Mouse (Mus musculus): ENCODE measurements at regions not wholly inside any gene's neighbourhood (a gene's known extent, or its start where the extent isn't known, plus 50 kb on each side); places are given as distances from the start of the nearest gene placed in this dataset.

- TF ChIP-seq CTCF (IDR thresholded peaks at IDR 0.05): no peak
- TF ChIP-seq EP300 (IDR thresholded peaks at IDR 0.05; ENCODE audit: insufficient read depth, low read depth, low read length): no peak
These were observed 490.5 kb downstream of the Rnf144a start for GRCm38 (mm10) chr12:25924526-25924925.
